Mouse (Mus musculus) ES-CJ7 (cell line): ENCODE results near the gene Mcm10.
"Not testable (repeated sequence)": the region's sequence is repeated elsewhere in the genome, so short reads cannot be mapped to it uniquely, and the experiment has no call there.

Source experiments
- DNase-seq: peaks from one replicate; pipeline ENCODE4 v3.0.0; 2011; ENCODE audit warnings: low read depth, low spot score

Mcm10 gene

GRCm38 (mm10) chr2:4986798-4987197, 25.8 kb downstream of the Mcm10 start:
- DNase-seq = no peak

DNA sequence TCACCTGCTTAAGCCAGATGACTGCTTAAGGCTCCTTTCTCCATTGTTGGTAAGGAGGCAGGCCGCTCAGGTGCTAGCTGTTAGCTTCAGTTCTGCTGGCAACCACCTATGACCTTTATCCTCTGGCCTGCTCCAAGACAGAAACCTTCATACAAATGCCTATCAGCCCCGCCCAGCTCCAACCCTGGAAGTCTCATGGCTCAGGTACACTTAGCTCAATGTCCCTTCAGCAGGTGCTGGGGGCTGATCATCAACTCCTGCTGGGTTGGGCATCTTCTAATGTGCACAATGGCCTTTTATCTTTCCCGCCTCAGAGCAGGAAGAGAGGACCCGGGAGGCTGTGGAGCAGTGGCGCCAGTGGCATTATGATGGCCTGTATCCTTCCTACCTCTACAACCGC, 27.6 kb downstream of the Mcm10 start:
- DNase-seq = peak; percentile 55

- DNase-seq = no peak
These were observed 28.6 kb downstream of the Mcm10 start for GRCm38 (mm10) chr2:4983987-4984386.

DNA sequence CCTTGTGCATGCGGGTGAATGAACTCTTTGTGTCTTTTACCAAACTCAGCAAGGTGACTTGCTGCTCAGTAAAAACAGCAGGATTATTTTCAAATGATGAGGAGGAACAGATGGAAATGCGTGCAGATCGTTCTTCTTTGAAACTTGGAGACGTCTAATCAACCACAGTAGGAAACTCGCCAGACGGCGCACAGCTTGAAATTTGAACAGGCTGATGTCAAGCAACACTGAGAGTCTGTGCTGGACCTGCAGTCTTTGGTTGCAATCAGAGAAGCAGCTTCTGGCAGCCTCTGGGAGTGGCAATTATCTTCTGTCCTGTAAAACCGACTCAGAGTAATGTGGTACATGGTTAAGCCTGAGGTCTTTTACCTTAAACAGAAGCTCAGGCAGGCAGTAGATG, 34.5 kb downstream of the Mcm10 start:
- peak; percentile 55 for DNase-seq

DNA sequence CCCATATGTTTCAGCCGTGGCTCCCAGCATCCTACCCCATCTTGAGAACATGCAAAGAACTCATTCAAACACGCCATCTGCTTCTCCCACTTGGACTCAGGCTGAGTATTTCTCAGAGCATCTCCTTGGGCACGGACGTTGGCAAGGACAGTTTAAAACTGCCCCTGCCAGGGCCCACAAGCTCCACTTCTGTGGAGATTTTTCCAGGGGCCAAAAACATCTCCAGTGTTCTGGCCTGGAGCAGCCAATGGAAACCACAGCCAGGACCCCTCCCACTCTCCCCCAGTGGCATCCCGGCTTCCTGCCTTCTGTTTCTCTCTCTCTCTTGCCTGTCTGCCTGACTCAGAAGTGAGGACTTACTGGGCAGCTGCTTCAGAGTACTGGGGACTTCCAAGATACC, 36.8 kb downstream of the Mcm10 start, which contains the start of gene Ucma:
Ucma (plus strand) TSS at position 316 of the 400 bp plus-strand sequence.
- DNase-seq = no peak

DNA sequence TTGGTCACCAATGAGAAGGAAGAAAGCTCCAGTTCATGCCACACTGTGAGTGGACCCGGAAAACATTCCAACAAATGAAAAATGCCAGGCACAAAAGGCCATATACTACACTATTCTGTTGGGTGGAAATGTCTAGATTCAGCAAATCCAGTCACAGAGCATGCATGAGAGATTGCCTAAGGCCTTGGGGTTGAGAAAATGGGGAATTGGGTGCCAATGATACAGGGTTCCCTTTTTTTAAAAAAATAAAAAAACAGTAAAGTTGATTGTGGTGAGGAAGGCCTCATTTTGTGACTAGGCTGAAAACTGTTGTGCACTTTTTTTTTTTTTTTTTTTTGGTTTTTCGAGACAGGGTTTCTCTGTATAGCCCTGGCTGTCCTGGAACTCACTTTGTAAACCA, 43.5 kb downstream of the Mcm10 start:
- no peak for DNase-seq

- peak; percentile 87 for DNase-seq
These were observed 44.8 kb downstream of the Mcm10 start for GRCm38 (mm10) chr2:4967806-4968205.

DNA sequence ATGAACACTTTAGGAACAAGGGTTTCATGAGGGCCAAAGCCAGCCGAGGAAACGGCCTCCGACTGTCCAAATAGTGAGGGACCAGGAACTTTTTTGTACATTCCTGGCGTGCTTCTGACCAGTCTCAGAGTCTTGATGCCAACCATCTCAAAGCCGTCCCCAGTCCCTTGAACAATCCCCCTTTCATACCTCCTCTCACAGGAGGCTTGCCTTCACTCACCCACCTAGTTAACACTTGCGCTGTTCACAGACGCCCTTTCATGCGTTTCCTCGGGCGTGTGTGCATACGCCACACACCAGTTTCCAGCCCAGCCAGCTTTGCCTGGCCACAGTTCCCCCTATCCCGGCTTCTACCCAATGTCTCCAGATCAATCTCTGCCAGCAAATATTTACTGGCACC, 54.6 kb downstream of the Mcm10 start:
- no peak for DNase-seq

DNA sequence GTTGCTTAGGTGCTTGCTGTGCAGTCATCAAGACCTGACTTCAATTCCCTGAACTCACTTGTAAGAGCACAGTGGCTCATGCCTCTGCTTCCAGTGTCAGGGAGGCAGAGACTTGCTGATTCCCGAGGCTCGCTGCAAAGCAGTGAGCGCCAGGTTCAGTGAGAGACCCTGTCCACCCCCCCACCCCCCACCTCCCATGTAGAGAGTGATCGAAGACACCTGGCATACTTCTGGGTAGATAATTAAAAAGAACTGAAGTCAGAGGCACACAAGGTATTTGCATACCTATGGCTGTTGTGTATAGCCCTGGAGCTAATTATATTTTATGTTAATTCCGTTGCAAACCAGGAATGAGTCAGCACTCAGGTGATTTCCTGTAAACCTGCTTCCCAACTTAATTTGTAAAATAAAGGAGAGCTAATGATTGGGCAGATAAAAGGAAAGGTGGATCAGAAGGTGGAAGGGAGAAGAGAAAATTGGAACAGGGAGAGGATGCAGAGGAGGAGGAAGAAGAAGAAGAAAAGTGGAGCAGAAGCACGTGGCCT, 58.3 kb downstream of the Mcm10 start:
- DNase-seq = peak; percentile 33

DNA sequence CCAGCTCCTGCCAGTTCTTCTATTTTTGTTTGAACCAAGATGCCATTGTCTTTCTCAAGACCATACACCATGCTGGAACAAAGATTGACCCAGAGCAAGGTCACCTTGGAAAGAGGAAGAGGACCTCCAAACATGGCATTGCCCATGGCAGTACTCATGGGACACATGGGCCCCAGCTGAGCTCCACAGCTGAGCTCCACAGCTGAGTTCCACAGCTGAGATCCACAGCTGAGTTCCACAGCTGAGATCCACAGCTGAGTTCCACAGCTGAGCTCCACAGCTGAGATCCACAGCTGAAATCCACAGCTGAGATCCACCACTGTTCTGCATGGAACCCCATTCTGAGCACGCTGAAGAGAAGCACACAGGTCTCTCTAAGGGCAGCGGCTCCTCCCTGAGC, 61.6 kb downstream of the Mcm10 start:
- DNase-seq = no peak

DNA sequence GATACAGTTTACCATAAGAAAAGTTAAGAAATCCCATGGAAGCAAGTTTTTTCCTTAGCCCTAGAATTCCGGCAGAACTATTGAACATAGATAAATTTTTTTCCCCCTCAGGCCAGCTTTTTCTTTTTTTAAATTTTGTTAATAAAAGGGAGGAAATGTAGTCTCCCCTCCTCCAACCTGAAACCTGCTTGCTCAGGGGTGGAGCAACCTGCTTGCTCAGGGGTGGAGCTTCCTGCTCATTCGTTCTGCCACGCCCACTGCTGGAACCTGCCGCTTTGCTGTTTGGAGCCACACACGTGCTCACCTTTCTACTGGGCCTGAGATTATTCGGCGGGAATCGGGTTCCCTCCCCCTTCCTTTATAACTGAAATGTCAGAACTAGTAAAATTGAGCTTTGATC, 62.9 kb downstream of the Mcm10 start:
- not testable (repeated sequence) for DNase-seq

- DNase-seq = peak; percentile 25
These were observed 71.7 kb downstream of the Mcm10 start for GRCm38 (mm10) chr2:4940861-4941260.
